Mouse (Mus musculus) liver, adult 2 months (tissue): ENCODE measurements around the gene Aldh5a1.

Experiments
- CTCF ChIP-seq: fragments of 200-500 bp; IDR thresholded peaks from 2 replicates; pipeline ENCODE4 v1.5.1; 2011; ENCODE audit warnings: low read depth, low read length, control low read depth
- POLR2A ChIP-seq: fragments of 200-500 bp; IDR thresholded peaks from 2 replicates; pipeline ENCODE4 v1.6.1; 2011; ENCODE audit warnings: low read length, control low read depth; ENCODE audit not compliant: insufficient read depth; ENCODE audit errors: extremely low read depth

- TF ChIP-seq CTCF (no peak), POLR2A (no peak)
Observed at GRCm38 (mm10) chr13:24947158-24947557, 9.7 kb upstream of the Aldh5a1 start.
